Mouse (Mus musculus) erythroblast, adult 5-6 weeks (primary cell): Measurements from ENCODE around the gene Rab37. TPM values are rescaled to one million over a fixed set of nuclear protein-coding genes. Genes with fewer than 3 reads are reported as not detected.

Source experiments
- ATAC-seq: replicated peaks from 2 replicates; pipeline ENCODE4 v1.8.0; 2016; ENCODE audit warnings: moderate number of reproducible peaks, mild to moderate bottlenecking, moderate TSS enrichment, inconsistent platforms; ENCODE audit not compliant: poor library complexity, low FRiP score, severe bottlenecking
- total RNA-seq, 2 experiments: library from RNA; stranded (forward) in 1 of 2; stranded (reverse) in 1 of 2; fragments of 150-400 nt in 1 of 2; fragments of 200-764, 138-1000 nt in 1 of 2; gene quantifications; 2 replicates each; pipeline versions ENCODE4 v1.2.3 to v1.2.4; 2015 to 2017; ENCODE audit warnings: low replicate concordance in 2 of 2

The Rab37 gene
- total RNA-seq (2015; ENCODE audit: low replicate concordance) (4.8 and 7.5 TPM in 2 replicates), total RNA-seq (2017; ENCODE audit: low replicate concordance) (3.8 and 4.3 TPM in 2 replicates)

- no peak for ATAC-seq
Observed at GRCm38 (mm10) chr11:115091362-115091901, at the start of gene Rab37. Rab37 (plus strand) TSS chr11:115091431.

GRCm38 (mm10) chr11:115048259-115048658 is 43.0 kb upstream of the Rab37 start, which contains the start of gene Cd300ld3:
Cd300ld3 (minus strand) TSS chr11:115048409.
- no peak for ATAC-seq

- ATAC-seq, result no peak
Observed at GRCm38 (mm10) chr11:115049282-115049895, 41.8 kb upstream of the Rab37 start.

GRCm38 (mm10) chr11:115052206-115052605 is 39.0 kb upstream of the Rab37 start:
- no peak for ATAC-seq

- no peak for ATAC-seq
Observed at GRCm38 (mm10) chr11:115052991-115053390, 38.2 kb upstream of the Rab37 start.

- ATAC-seq, result no peak
Observed at GRCm38 (mm10) chr11:115054537-115054936, 36.7 kb upstream of the Rab37 start.

- no peak for ATAC-seq
Observed at GRCm38 (mm10) chr11:115058701-115059100, 32.5 kb upstream of the Rab37 start.

GRCm38 (mm10) chr11:115059797-115060196 is 31.4 kb upstream of the Rab37 start:
- no peak for ATAC-seq

GRCm38 (mm10) chr11:115062077-115062476 is 29.2 kb upstream of the Rab37 start, which contains the start of gene Cd300e:
Cd300e (minus strand) TSS chr11:115062177.
- ATAC-seq, result no peak

- ATAC-seq, result no peak
Observed at GRCm38 (mm10) chr11:115066768-115067167, 24.5 kb upstream of the Rab37 start.

GRCm38 (mm10) chr11:115071015-115071551 is 20.1 kb upstream of the Rab37 start:
- ATAC-seq, result no peak

- no peak for ATAC-seq
Observed at GRCm38 (mm10) chr11:115071631-115072294, 19.5 kb upstream of the Rab37 start.

GRCm38 (mm10) chr11:115073002-115073401 is 18.2 kb upstream of the Rab37 start:
- no peak for ATAC-seq

- ATAC-seq, result no peak
Observed at GRCm38 (mm10) chr11:115075407-115075806, 15.8 kb upstream of the Rab37 start.

- no peak for ATAC-seq
Observed at GRCm38 (mm10) chr11:115075859-115076258, 15.4 kb upstream of the Rab37 start.

- no peak for ATAC-seq
Observed at GRCm38 (mm10) chr11:115077436-115077835, 13.8 kb upstream of the Rab37 start.

- no peak for ATAC-seq
Observed at GRCm38 (mm10) chr11:115078680-115079079, 12.6 kb upstream of the Rab37 start.

GRCm38 (mm10) chr11:115080886-115081285 is 10.3 kb upstream of the Rab37 start:
- ATAC-seq, result no peak

- no peak for ATAC-seq
Observed at GRCm38 (mm10) chr11:115081373-115081772, 9.9 kb upstream of the Rab37 start.

- no peak for ATAC-seq
Observed at GRCm38 (mm10) chr11:115082196-115082595, 9.0 kb upstream of the Rab37 start.
